In the genomic region with DNA sequence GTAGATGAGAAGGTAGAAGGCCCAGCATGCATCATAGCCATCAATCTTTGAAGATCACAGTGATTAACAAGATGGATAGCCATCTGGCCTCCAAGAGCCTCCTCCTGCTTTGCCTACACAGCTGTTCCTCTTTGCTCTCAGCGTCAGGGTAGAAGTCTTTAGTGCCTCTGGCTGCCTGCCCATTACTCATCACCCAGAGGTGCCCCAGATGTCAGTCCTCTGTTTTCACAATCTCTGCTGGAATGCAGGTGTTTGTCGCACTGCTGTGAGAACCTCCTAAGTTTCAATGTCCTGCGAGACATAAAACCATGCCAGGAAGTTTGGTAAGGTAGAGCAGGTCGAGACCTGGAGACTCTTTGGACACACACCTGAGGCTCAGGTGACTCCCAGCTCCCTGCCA, we compare ENCODE assay signal across 30 mouse cellular contexts. TPM values are rescaled to one million over a fixed set of nuclear protein-coding genes. Genes with fewer than 3 reads are reported as not detected.
DNase-seq lines count a peak whose midpoint lies in the region; ATAC-seq and TF ChIP-seq lines count a peak whose summit lies in the region.
"Had no signal": no experiment of that assay in that cellular context is flagged by ENCODE, and none has a peak within 500 bp of the region (broad histone marks: within the 10 kb centered on the region; RNA-seq: fewer than 3 reads in every experiment).

No protein-coding gene starts in this region.

- no peak for TF ChIP-seq EP300 in MEL (IDR thresholded peaks at IDR 0.05; ENCODE audit: low read depth in 1 of 2, low read length in 2 of 2)

- no peaks in the 10 kb centered on the region for H3K79me2 ChIP-seq in MEL (ENCODE audit: control insufficient read depth, insufficient read depth, low read length, poor library complexity)

- ATAC-seq in kidney, embryonic 14.5 days (ENCODE audit: low FRiP score, low TSS enrichment), result 0 out of 2 replicates have a peak, but pooled peaks have one; percentile 16
- ATAC-seq: forebrain, embryonic 16.5 days; hindbrain, postnatal 0 days; intestine, embryonic 15.5 days had no signal

- no peaks in the 10 kb centered on the region for H3K27me3 ChIP-seq in kidney, embryonic 14.5 days (ENCODE audit: control insufficient read depth, insufficient read depth, low read length)
- H3K27me3 ChIP-seq in MEL (ENCODE audit: control insufficient read depth in 1 of 2, insufficient read depth in 2 of 2, low read length in 2 of 2), result no peaks in the 10 kb centered on the region
- H3K27me3 ChIP-seq: embryonic facial prominence, embryonic 13.5 days; hindbrain, embryonic 12.5 days; intestine, embryonic 15.5 days; neural tube, embryonic 12.5 days had no signal

- peak; percentile 35 for DNase-seq in adrenal gland, postnatal 14 days
- no peak for DNase-seq in adrenal gland, postnatal 25 days
- no peak for DNase-seq in kidney, adult 11 months
- DNase-seq in 3T3-L1 (ENCODE audit: low read depth, low spot score) (peak; percentile 73), MEL (ENCODE audit: low read depth, low spot score) (peak; percentile 52)
- no peak for DNase-seq in cerebellum, adult 18-20 months
- DNase-seq in layer of hippocampus, postnatal 10 days (ENCODE audit: low spot score in 2 of 2), result no peak
- DNase-seq: cerebellum, adult 11-12 months; cerebellum, postnatal 10 days; heart, postnatal 36 days; kidney, adult 9 months; layer of hippocampus, postnatal 36 days; left cerebral cortex, postnatal 4 days; lung, adult 2 months; lung, postnatal 10 days; right cerebral cortex, adult 18-20 months; spleen, adult 18-20 months; thymus, postnatal 25 days had no signal

- no peak for TF ChIP-seq CTCF in MEL (IDR thresholded peaks at IDR 0.05 in 2 of 3, conservative IDR thresholded peaks at IDR 0.05 in 1 of 3; ENCODE audit: control insufficient read depth in 1 of 3, insufficient read depth in 1 of 3, low read depth in 2 of 3, low read length in 3 of 3, poor library complexity in 1 of 3, severe bottlenecking in 1 of 3)

- 37% methylated on average over 4 of the region's 4 CpGs for WGBS in kidney, embryonic 14.5 days

- TF ChIP-seq POLR2A in MEL (IDR thresholded peaks at IDR 0.05; ENCODE audit: control insufficient read depth in 1 of 2, insufficient read depth in 1 of 2, low read depth in 1 of 2, low read length in 2 of 2, poor library complexity in 1 of 2), result no peak

- H3K36me3 ChIP-seq in kidney, embryonic 14.5 days (ENCODE audit: control insufficient read depth, insufficient read depth, low read length), result no peaks in the 10 kb centered on the region
- peaks cover 0 to 6% of the 10 kb centered on the region in 2 experiments; a peak in 2 of 4 replicates for H3K36me3 ChIP-seq in MEL (ENCODE audit: control insufficient read depth in 1 of 2, insufficient read depth in 2 of 2, low read length in 2 of 2)
- H3K36me3 ChIP-seq: embryonic facial prominence, embryonic 13.5 days; G1E; hindbrain, embryonic 12.5 days; intestine, embryonic 15.5 days; midbrain, embryonic 12.5 days; neural tube, embryonic 12.5 days had no signal

- no peak overlapping the region for H3K27ac ChIP-seq in kidney, embryonic 14.5 days (ENCODE audit: low read depth, low read length)
- H3K27ac ChIP-seq in MEL (ENCODE audit: control insufficient read depth, low read depth, low read length), result no peak overlapping the region
- H3K27ac ChIP-seq: embryonic facial prominence, embryonic 13.5 days; hindbrain, embryonic 12.5 days; hindbrain, postnatal 0 days; intestine, embryonic 15.5 days; liver, embryonic 14.5 days; midbrain, embryonic 12.5 days; neural tube, embryonic 12.5 days had no signal

- H3K4me3 ChIP-seq in kidney, embryonic 14.5 days (ENCODE audit: low read length), result no peak overlapping the region
- H3K4me3 ChIP-seq in MEL (ENCODE audit: control insufficient read depth in 1 of 2, insufficient read depth in 1 of 2, low read depth in 2 of 2, low read length in 2 of 2), result no peak overlapping the region
- H3K4me3 ChIP-seq: embryonic facial prominence, embryonic 13.5 days; hindbrain, embryonic 12.5 days; intestine, embryonic 15.5 days; midbrain, embryonic 12.5 days; myocyte; neural tube, embryonic 12.5 days had no signal

- no peaks in the 10 kb centered on the region for H3K4me1 ChIP-seq in kidney, embryonic 14.5 days (ENCODE audit: control insufficient read depth, insufficient read depth, low read length)
- H3K4me1 ChIP-seq in MEL (ENCODE audit: control insufficient read depth in 1 of 2, insufficient read depth in 2 of 2, low read length in 2 of 2), result peaks cover 3 to 20% of the 10 kb centered on the region in 2 experiments; a peak in 3 of 4 replicates
- H3K4me1 ChIP-seq: embryonic facial prominence, embryonic 13.5 days; intestine, embryonic 15.5 days; neural tube, embryonic 12.5 days had no signal

- no peak overlapping the region for H3K4me2 ChIP-seq in kidney, embryonic 14.5 days (replicated peaks; ENCODE audit: low read depth, low read length)
- H3K4me2 ChIP-seq: embryonic facial prominence, embryonic 13.5 days; heart, embryonic 11.5 days; hindbrain, embryonic 12.5 days; intestine, embryonic 15.5 days; midbrain, embryonic 12.5 days; neural tube, embryonic 12.5 days had no signal

- no peak overlapping the region for H3K9ac ChIP-seq in kidney, embryonic 14.5 days (ENCODE audit: low read depth, low read length)
- H3K9ac ChIP-seq in MEL (ENCODE audit: control insufficient read depth, low read depth, low read length, poor library complexity, severe bottlenecking), result no peak overlapping the region
- H3K9ac ChIP-seq: embryonic facial prominence, embryonic 13.5 days; hindbrain, embryonic 12.5 days; intestine, embryonic 15.5 days; liver, embryonic 14.5 days; midbrain, embryonic 12.5 days; neural tube, embryonic 12.5 days had no signal

- TF ChIP-seq RAD21 in MEL (IDR thresholded peaks at IDR 0.05; ENCODE audit: low read depth, low read length), result no peak

- no peaks in the 10 kb centered on the region for H3K9me3 ChIP-seq in kidney, embryonic 14.5 days (ENCODE audit: control insufficient read depth, low read length)
- no peaks in the 10 kb centered on the region for H3K9me3 ChIP-seq in MEL (replicated peaks; ENCODE audit: insufficient read depth, low read length)
- H3K9me3 ChIP-seq: embryonic facial prominence, embryonic 13.5 days; G1E; hindbrain, embryonic 12.5 days; intestine, embryonic 15.5 days; midbrain, embryonic 12.5 days; neural tube, embryonic 12.5 days had no signal

TF ChIP-seq in MEL, 35 proteins besides CTCF, POLR2A, EP300 and RAD21:
- no peak for TF ChIP-seq ETS1 (IDR thresholded peaks at IDR 0.05; ENCODE audit: low read depth, low read length)
- no peak for TF ChIP-seq MYC (IDR thresholded peaks at IDR 0.05; ENCODE audit: low read depth, low read length)
- no peak for TF ChIP-seq TCF12 (IDR thresholded peaks at IDR 0.05; ENCODE audit: low read depth, low read length)

RNA-seq across cellular contexts. Expression of a gene that starts 31.9 kb away (rescaled TPM):
- total RNA-seq in adrenal gland, postnatal 14 days (2021), result 78.1 and 86.7 TPM in 2 replicates
- 97.3 and 103 TPM in 2 replicates for total RNA-seq in adrenal gland, postnatal 25 days (2021)
- polyA plus RNA-seq in kidney, embryonic 14.5 days (2014; fragmentation: Nextera tagmentation; extraction: Ambion mirVana), result 103 and 118 TPM in 2 replicates
- 40.3 and 46.3 TPM in 2 replicates for total RNA-seq in MEL (2012; rRNA removed)
- 10 to 100 TPM in 1 of 2 experiments, not detected in 1; 54.3 TPM for polyA plus RNA-seq in MEL (2012; ENCODE audit: insufficient read depth in 1 of 2, insufficient read length in 2 of 2, low read depth in 1 of 2, low replicate concordance in 2 of 2, missing spikeins in 1 of 2)
- total RNA-seq in layer of hippocampus, postnatal 10 days (2021), result 10 to 100 TPM; 65.5 to 75.3 TPM

Comparison
In these comparisons a context has a peak if more than half of its experiments do, and no peak if none do; other contexts are left out.
1. DNase-seq: peak in adrenal gland, postnatal 14 days (single experiment), 3T3-L1 (single experiment) and MEL (single experiment); none in adrenal gland, postnatal 25 days (single experiment), kidney, adult 11 months (single experiment), cerebellum, adult 18-20 months (0 of 2) and layer of hippocampus, postnatal 10 days (0 of 2).